Mouse (Mus musculus) kidney, adult 8-10 months (tissue): Measurements from ENCODE around the gene Kif23.

Experiments
- DNase-seq, 2 experiments: peaks; one replicate each; pipeline ENCODE4 v3.0.0; 2022

Gene Kif23

DNA sequence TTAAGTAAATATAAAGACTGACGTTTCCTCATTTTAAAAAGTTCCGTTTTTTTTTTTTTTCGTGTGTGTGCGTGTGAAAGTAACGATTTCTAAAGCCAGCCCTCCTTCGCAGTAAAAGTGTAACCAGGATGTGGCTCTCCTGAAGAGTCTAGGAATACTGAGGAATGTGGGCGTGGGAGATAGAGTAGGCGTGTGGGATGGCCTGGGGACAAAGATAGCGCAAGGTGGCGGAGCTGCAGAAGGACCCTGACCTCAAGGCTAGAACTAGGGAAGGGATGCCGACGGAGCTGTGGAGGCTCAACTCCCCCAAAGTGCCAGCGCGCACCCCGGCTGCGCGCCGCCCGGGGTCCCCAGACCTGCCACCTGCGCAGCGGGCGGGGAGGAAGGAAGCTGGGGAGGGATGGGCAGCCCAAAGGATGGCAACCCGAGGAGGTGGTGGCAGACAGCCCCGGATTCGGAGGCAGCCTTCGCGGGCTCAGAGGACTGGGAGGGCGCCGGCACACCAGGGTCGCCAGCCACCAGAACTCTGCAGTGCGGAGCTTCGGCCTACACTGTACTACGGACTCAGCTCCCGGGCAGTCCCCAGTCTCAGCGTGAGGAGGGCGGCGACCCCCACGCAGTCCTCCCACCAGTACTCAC lies 482 bp downstream of the Kif23 start:
- DNase-seq, result no peak

DNA sequence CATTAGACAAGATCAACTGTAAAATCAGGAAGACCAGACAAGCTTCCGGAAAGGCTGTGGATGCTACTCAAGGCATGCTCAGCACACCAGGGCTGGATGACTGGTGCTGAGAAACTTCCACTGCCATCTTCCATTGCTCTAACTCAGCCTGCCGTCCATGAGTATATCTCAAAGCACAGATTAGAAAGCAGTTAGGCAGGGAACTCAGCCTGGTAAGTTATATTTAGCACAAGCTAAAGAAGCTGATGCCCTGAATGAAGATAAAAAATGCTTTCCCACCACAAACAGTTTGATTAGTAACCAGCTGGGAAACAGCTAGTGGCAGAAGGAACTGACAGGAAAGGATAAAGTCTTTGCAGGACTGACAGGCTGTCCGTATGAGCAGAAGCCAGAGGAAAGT lies 5.5 kb downstream of the Kif23 start:
- no peak for DNase-seq

- DNase-seq, result no peak
Observed at GRCm38 (mm10) chr9:61933333-61933732, 13.2 kb downstream of the Kif23 start.

GRCm38 (mm10) chr9:61932009-61932408 lies 14.6 kb downstream of the Kif23 start:
- no peak for DNase-seq

GRCm38 (mm10) chr9:61925086-61925660 lies 21.4 kb downstream of the Kif23 start:
- no peak for DNase-seq

DNA sequence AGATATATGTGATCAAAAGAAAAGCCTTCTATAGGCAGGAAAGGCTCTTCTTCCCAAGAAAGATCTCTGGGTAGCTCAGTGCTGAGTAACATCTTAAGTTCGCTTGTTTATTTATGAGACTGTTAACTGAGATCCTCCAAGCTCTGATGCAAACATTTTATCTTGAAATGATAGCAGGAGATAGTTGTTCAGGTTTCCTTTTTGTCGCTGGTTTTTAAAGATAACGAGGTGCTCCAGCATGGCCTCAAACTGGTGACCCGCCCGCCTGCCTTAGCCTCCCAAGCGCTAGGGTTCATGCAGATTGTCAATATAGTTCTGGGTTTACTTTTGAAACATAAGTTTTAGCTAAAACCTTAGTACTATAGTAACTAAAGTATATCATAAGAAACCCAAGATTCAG lies 26.2 kb downstream of the Kif23 start:
- no peak for DNase-seq

DNA sequence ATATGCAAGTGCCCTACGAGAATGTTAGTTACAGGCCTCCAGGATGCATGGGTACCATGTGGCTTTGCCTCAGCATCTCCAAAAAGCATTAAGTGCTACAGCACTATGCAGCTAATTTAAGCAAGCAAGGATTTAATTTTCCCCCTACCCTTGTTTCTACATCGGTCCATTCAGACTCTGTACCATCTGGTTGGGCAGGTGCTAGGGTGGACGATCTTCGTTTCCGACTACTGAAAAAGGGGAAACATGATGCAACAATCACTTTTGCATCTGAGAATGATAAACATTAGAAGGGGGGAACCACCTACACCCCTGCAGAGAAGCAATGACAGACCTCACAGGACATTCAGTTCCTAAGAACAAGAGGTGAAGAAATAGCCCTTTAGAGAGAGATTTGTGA lies 27.1 kb downstream of the Kif23 start:
- no peak for DNase-seq

- no peak for DNase-seq
Observed at GRCm38 (mm10) chr9:61917436-61917835, 29.1 kb downstream of the Kif23 start.

- no peak for DNase-seq
Observed at GRCm38 (mm10) chr9:61916986-61917385, 29.6 kb downstream of the Kif23 start.

- DNase-seq, result no peak
Observed at GRCm38 (mm10) chr9:61915393-61916005, 31.1 kb downstream of the Kif23 start.

DNA sequence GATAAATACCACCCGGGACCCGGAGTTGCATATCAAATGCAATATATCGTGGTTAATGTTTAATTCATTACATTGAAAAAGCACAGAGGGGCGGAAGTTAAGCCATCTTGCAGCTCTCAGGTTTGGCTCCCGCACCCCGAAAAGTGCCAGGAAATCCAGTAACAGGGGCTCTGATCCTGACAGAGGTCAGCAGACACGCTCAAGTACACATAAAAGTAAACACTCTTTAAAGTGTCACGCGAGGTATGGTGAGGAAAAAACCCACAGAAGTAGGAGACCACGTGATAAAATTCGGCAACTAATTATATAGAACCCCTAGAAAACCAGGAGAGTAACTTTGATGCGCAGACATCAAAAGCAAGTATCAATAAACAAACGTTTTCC lies 31.7 kb downstream of the Kif23 start:
- DNase-seq, result no peak

DNA sequence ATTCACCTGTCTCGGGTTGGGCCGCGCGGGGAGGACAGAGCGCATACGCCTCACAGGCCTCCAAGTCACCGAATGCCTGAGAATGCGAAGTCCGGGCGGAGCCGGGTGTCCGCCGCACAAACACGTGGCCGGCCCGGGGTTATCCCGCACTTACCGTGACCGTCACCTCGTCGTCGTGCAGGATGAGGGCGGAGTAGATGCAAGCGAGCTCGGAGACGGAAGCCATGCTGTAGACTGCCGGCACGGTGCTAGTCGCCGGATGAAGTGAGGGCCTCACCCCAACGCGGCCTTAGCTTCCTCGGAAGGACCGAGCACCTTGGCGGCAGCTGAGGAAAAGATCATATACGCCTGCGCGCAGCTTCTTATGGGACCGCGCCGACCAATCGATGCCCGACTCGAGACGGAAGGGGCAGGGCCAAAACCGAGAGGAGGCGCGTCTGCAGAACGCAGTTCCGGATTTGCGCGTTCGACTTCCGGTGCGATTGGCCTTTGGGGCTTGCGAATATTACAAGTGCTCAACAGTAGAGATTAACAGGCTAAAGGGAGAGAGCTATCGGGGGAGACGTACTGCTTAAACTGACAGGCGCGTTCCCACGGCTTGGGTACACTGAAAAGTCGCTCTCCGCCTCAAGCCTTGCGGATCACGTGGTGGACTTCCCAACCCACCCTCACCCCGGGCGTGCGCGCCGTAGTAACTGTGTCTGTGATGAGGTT lies 32.2 kb downstream of the Kif23 start, which contains the start of gene Rplp1:
TSS of gene Rplp1 (minus strand) at position 340 of the 714 bp plus-strand sequence.
- DNase-seq, result peak; percentile 97

- no peak for DNase-seq
Observed at GRCm38 (mm10) chr9:61911300-61912128, 35.1 kb downstream of the Kif23 start.

DNA sequence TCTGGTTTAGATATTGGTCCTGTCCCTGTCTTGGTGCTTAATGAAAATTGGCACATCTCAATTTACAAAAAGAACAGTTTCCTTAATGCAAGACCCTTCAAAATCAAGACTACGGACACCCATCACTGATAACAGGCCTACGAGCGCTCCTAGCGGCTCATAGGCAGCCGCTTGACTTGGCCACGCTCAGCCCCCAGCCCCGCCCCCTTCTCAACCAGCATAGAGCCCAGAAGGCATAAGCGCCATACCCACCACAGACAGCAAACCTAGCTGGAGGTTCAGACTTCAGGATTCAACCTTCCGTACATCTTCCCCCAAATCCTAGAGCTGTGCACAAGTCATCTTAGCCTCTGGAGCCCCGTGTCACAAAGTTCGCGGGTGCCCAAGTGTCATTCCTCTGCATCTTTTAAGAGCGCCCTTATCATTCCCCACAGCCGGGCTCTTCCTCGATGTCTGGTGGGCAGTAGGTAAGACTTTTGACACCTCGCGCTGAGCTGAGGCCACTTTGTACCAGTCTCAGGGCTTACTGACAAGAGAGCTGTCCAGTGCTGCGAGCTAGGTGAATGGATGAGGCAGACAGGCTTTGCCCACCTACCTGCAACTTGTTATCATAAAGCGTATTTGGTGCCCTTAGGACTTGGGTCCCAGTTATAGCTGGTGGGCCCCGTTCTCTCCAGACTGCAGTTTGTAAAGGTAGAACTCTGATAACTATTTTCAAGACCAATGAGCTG lies 35.9 kb downstream of the Kif23 start:
- DNase-seq, result no peak

DNA sequence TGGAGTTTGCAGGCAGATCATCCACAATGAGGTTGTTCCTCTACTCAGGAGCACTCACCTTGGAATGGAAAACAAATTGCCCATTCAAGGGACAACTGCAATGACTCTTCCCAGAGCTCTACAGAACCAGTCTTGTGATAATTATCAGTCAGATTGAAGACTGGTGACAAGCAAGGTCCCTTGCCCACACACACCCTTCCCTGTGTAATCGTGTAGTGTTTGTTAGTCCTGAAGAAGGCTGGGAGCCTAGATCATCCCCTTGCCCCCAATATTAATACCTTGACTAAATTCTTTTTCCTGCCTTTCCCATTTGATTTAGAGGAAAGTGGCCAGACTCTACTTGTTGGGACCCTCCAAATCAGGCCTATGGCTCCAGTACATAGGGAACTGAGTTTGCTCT lies 36.9 kb downstream of the Kif23 start:
- DNase-seq, result no peak

DNA sequence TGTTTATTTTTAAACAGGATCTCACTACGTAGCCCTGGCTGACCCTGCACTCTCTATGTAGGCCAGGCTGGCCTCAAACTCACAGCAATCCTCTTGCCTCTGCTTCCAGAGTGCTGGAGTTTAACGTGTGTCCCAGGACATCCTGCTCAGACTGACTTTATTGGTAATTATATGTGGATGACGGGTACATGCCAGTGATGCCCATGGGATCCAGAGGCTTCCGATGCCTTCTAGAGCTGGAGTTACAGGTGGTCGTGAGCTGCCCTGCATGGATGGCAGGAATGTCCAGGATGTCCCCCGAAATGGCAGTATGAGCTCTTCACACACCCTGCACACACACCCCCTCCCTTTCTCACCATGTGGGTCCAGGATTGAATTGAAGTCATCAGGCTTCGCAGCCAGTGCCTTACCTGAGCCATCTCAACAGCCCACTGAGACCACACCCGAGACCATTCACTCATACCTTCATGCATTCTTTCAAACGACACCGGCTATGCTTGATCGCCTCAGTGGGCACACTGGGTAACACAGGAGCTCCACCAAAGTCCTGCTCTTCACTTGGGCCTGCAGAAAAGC lies 37.7 kb downstream of the Kif23 start:
- DNase-seq, result no peak

DNA sequence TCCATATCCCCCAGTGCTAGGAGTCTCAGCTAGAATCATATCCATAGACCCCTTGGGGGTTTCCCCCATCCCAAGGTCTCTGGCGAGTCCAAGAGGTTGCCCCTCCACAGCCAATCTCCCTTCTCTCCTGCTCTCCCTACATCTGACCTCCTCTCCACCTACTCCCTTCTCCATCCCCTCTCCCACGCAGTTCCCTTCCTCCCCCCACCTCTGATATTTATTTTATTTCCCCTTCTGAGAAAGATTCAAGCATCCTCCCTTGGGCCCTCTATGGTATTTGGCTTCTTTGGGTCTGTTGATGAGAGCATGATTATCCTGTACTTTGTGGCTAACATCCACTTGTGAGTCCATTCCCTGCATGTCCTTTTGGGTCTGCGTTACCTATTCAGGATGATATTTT lies 38.2 kb downstream of the Kif23 start:
- no peak for DNase-seq

- DNase-seq, result no peak
Observed at GRCm38 (mm10) chr9:61907621-61908295, 38.8 kb downstream of the Kif23 start.

DNA sequence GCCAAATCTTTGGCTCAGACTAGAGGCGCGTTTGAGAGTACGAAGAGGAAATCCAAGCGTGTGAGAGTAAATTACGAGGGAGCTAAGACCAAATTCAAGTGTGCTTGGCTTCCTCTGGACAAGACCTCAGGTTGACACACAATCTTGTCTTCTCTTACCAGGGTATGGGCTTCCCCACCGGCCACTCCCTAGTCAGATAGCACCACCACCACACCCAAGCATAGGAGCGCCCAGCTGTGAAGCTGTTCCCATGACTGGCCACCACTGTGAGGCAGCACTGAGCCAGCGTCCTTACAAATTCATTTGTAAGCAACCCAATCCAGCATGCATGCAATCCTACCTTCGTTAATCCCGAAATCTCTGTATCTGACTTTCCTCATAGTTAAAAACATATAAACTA lies 39.7 kb downstream of the Kif23 start:
- peak in 1 of 2 experiments; percentile 56 for DNase-seq

DNA sequence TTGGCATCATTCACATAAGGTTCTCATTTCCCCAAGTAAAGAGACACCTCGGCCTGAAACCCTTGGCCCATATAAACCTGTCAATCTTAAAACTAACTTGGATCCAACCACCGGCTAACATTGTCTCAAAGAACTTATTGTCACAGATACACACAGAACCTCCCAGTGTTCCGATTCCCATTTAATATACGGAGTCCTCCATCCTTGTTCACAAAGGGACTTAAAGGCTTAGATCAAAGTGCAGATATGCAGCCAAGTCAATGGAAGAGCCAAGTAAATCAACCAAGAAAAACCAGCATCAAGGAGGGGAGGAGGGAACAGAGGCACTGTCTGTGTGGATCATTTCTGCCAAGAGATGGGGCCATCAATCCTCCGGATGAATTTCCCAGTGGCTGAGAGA lies 41.0 kb downstream of the Kif23 start:
- DNase-seq, result no peak

GRCm38 (mm10) chr9:61904201-61904600 lies 42.4 kb downstream of the Kif23 start:
- DNase-seq, result no peak
